Mouse (Mus musculus): ENCODE results near the gene Ppox. TPM values are rescaled to one million over a fixed set of nuclear protein-coding genes. Genes with fewer than 3 reads are reported as not detected.

Gene Ppox
- polyA plus RNA-seq, 1 experiment from 2014 or later = 41.4 TPM

- no peak overlapping the region for H3K9ac ChIP-seq (ENCODE audit: low read length)
- H3K9me3 ChIP-seq (replicated peaks; ENCODE audit: control insufficient read depth, low read length) = no peaks in the 10 kb centered on the region
- no peak for DNase-seq (ENCODE audit: low spot score)
- WGBS = 78% methylated on average over 18 of the region's 18 CpGs
- no peak overlapping the region for H3K27ac ChIP-seq (ENCODE audit: low read depth, low read length)
- H3K4me3 ChIP-seq (ENCODE audit: low read depth, low read length) = no peak overlapping the region
- no peaks in the 10 kb centered on the region for H3K27me3 ChIP-seq (replicated peaks; ENCODE audit: control insufficient read depth, insufficient read depth, low read length)
- no peak overlapping the region; the same call in 1 of the 2 replicates for H3K4me2 ChIP-seq (ENCODE audit: low read length)
- H3K4me1 ChIP-seq (ENCODE audit: control insufficient read depth, insufficient read depth, low read length) = peaks cover 20% of the 10 kb centered on the region
- ATAC-seq = no peak
- peaks cover 62% of the 10 kb centered on the region for H3K36me3 ChIP-seq (ENCODE audit: control insufficient read depth, insufficient read depth, low read length)
These were observed 1.3 kb upstream of the Ppox start for GRCm38 (mm10) chr1:171282086-171282805.

DNA sequence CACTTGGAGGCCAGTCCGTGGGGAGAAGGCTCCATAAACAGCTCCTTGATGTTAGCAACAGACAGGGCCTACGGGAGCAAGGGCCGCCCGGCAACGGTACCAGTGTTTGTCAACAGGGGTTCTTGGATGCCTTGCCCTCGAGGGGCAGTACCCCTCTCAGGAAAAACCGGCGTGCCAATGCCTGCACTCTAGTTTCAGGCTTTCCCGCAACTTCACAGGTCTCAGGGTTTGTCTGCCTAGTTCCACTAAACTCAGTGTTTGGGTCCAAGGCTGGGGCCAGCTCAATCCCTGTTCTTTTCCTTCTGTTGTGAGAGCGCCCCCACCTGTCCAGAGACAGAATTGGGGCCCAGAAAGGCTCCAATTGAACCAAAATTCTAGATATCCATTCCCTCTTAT is 540 bp upstream of the Ppox start:
- Histone ChIP-seq H3K4me3 (ENCODE audit: low read depth, low read length) (peak overlapping the region; percentile 58), H3K9me3 (replicated peaks; ENCODE audit: control insufficient read depth, low read length) (no peaks in the 10 kb centered on the region), H3K4me1 (ENCODE audit: control insufficient read depth, insufficient read depth, low read length) (peaks cover 13% of the 10 kb centered on the region), H3K36me3 (ENCODE audit: control insufficient read depth, insufficient read depth, low read length) (peaks cover 67% of the 10 kb centered on the region), H3K4me2 (ENCODE audit: low read length) (peak overlapping the region; percentile 83), H3K27ac (ENCODE audit: low read depth, low read length) (peak overlapping the region; percentile 49), H3K27me3 (replicated peaks; ENCODE audit: control insufficient read depth, insufficient read depth, low read length) (no peaks in the 10 kb centered on the region), H3K9ac (ENCODE audit: low read length) (peak overlapping the region; percentile 48)
- under 1% methylated on average over 10 of the region's 10 CpGs for WGBS
- ATAC-seq = peak; percentile 42
- DNase-seq (ENCODE audit: low spot score) = peak; percentile 69

DNA sequence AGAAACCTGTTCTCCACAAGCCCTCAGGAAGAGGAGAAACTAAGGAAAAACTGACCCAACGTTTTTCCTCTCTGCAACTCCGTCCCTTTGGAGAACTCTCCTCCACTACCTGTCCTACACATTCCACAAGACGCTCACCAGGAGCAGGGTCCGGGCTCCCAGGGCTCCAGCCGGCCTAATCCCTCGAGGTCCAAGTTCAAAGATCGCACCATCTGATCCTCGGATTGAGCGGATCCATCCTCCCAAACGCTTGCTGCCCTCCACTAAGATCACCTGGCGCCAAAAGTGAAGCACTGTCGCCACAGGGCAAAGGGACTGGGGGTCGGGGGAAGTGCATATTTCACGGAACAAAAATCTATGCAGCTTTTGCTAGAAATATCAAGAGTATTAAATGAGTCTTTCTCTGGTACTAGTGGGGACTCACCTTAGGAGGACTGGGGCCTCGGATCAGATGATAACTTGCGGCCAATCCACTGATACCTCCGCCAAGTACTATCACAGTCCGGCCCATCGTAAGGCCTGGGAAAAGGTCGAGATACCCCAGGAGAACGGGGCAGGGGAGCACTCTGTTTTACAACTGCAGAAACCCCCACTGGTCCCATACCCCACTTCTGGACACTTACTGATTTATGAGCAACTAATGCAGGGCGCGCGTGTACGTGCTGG is 603 bp downstream of the Ppox start:
- peak overlapping the region; percentile 73 for H3K9ac ChIP-seq (ENCODE audit: low read length)
- 1% methylated on average over 25 of the region's 25 CpGs for WGBS
- DNase-seq (ENCODE audit: low spot score) (no peak), ATAC-seq (no peak)
- peak overlapping the region; percentile 83 for H3K4me2 ChIP-seq (ENCODE audit: low read length)
- H3K9me3 ChIP-seq (replicated peaks; ENCODE audit: control insufficient read depth, low read length) = no peaks in the 10 kb centered on the region
- no peak overlapping the region for H3K27ac ChIP-seq (ENCODE audit: low read depth, low read length)
- H3K4me1 ChIP-seq (ENCODE audit: control insufficient read depth, insufficient read depth, low read length) = peaks cover 11% of the 10 kb centered on the region
- H3K27me3 ChIP-seq (replicated peaks; ENCODE audit: control insufficient read depth, insufficient read depth, low read length) = no peaks in the 10 kb centered on the region
- peaks cover 67% of the 10 kb centered on the region for H3K36me3 ChIP-seq (ENCODE audit: control insufficient read depth, insufficient read depth, low read length)
- H3K4me3 ChIP-seq (ENCODE audit: low read depth, low read length) = peak overlapping the region; percentile 58

DNA sequence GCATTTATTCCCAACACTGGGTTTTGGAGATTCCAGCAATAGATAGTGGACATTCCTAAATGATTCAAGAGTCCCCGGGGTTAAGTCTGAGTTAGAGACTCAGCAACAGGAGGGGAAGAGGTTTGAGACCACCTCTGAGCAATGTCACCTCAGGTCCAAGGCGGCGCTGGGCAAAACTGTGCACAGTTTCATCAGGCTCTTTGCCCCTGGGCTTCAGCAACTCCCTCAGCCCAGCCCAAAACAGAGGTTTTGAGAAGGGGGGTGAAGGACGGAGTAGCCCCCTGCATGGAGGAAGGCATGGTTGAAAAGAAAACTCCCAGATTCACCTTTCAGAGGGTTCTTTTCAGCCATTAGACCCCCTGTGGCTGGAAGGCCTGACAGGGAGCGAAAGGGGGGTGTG is 1.3 kb downstream of the Ppox start:
- Histone ChIP-seq H3K9me3 (replicated peaks; ENCODE audit: control insufficient read depth, low read length) (no peaks in the 10 kb centered on the region), H3K9ac (ENCODE audit: low read length) (peak overlapping the region; percentile 73; the same call in 1 of the 2 replicates), H3K4me3 (ENCODE audit: low read depth, low read length) (peak overlapping the region; percentile 58), H3K36me3 (ENCODE audit: control insufficient read depth, insufficient read depth, low read length) (peaks cover 67% of the 10 kb centered on the region), H3K27ac (ENCODE audit: low read depth, low read length) (no peak overlapping the region), H3K27me3 (replicated peaks; ENCODE audit: control insufficient read depth, insufficient read depth, low read length) (no peaks in the 10 kb centered on the region), H3K4me1 (ENCODE audit: control insufficient read depth, insufficient read depth, low read length) (peaks cover 11% of the 10 kb centered on the region), H3K4me2 (ENCODE audit: low read length) (peak overlapping the region; percentile 83)
- WGBS = 55% methylated on average over 5 of the region's 5 CpGs
- ATAC-seq (no peak), DNase-seq (ENCODE audit: low spot score) (no peak)

- ATAC-seq = no peak
- WGBS = 89% methylated on average over 14 of the region's 14 CpGs
- no peak overlapping the region for H3K4me2 ChIP-seq (ENCODE audit: low read length)
- H3K4me1 ChIP-seq (ENCODE audit: control insufficient read depth, insufficient read depth, low read length) = peaks cover 11% of the 10 kb centered on the region
- H3K36me3 ChIP-seq (ENCODE audit: control insufficient read depth, insufficient read depth, low read length) = peaks cover 67% of the 10 kb centered on the region
- no peaks in the 10 kb centered on the region for H3K9me3 ChIP-seq (replicated peaks; ENCODE audit: control insufficient read depth, low read length)
- H3K27ac ChIP-seq (ENCODE audit: low read depth, low read length) = no peak overlapping the region
- DNase-seq (ENCODE audit: low spot score) = no peak
- no peaks in the 10 kb centered on the region for H3K27me3 ChIP-seq (replicated peaks; ENCODE audit: control insufficient read depth, insufficient read depth, low read length)
- no peak overlapping the region for H3K9ac ChIP-seq (ENCODE audit: low read length)
- no peak overlapping the region for H3K4me3 ChIP-seq (ENCODE audit: low read depth, low read length)
These were observed 1.8 kb downstream of the Ppox start for GRCm38 (mm10) chr1:171279012-171279705.

- Histone ChIP-seq H3K4me3 (ENCODE audit: low read depth, low read length) (no peak overlapping the region), H3K4me1 (ENCODE audit: control insufficient read depth, insufficient read depth, low read length) (peaks cover 11% of the 10 kb centered on the region), H3K9ac (ENCODE audit: low read length) (no peak overlapping the region), H3K27ac (ENCODE audit: low read depth, low read length) (no peak overlapping the region), H3K4me2 (ENCODE audit: low read length) (no peak overlapping the region), H3K27me3 (replicated peaks; ENCODE audit: control insufficient read depth, insufficient read depth, low read length) (no peaks in the 10 kb centered on the region), H3K36me3 (ENCODE audit: control insufficient read depth, insufficient read depth, low read length) (peaks cover 67% of the 10 kb centered on the region), H3K9me3 (replicated peaks; ENCODE audit: control insufficient read depth, low read length) (no peaks in the 10 kb centered on the region)
- 92% methylated on average over 8 of the region's 8 CpGs for WGBS
- DNase-seq (ENCODE audit: low spot score) (no peak), ATAC-seq (no peak)
These were observed 2.5 kb downstream of the Ppox start for GRCm38 (mm10) chr1:171278436-171278835.

DNA sequence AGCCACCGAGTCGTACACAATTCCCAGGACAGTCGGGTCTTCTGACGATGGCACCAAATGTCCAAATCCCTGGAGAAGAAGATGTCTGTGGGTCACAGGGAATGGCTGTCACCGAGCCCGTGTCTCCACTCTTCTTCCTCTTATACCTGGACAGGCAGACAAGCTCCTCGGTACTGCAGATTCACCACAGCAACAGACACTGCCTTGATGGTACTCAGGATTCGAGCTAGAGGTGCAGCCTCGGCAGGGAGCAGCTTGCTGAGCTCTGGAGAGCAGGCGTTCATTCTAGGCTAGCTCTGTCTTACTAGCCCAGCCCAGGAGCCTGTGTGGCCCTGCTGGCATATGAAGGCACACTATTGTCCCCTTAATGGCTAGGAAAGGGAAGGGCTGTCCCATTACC is 3.2 kb downstream of the Ppox start:
- no peaks in the 10 kb centered on the region for H3K9me3 ChIP-seq (replicated peaks; ENCODE audit: control insufficient read depth, low read length)
- no peaks in the 10 kb centered on the region for H3K27me3 ChIP-seq (replicated peaks; ENCODE audit: control insufficient read depth, insufficient read depth, low read length)
- 86% methylated on average over 10 of the region's 10 CpGs for WGBS
- no peak overlapping the region for H3K9ac ChIP-seq (ENCODE audit: low read length)
- no peak overlapping the region for H3K4me2 ChIP-seq (ENCODE audit: low read length)
- H3K4me3 ChIP-seq (ENCODE audit: low read depth, low read length) = no peak overlapping the region
- DNase-seq (ENCODE audit: low spot score) (no peak), ATAC-seq (no peak)
- peaks cover 69% of the 10 kb centered on the region for H3K36me3 ChIP-seq (ENCODE audit: control insufficient read depth, insufficient read depth, low read length)
- no peak overlapping the region for H3K27ac ChIP-seq (ENCODE audit: low read depth, low read length)
- H3K4me1 ChIP-seq (ENCODE audit: control insufficient read depth, insufficient read depth, low read length) = peaks cover 11% of the 10 kb centered on the region

DNA sequence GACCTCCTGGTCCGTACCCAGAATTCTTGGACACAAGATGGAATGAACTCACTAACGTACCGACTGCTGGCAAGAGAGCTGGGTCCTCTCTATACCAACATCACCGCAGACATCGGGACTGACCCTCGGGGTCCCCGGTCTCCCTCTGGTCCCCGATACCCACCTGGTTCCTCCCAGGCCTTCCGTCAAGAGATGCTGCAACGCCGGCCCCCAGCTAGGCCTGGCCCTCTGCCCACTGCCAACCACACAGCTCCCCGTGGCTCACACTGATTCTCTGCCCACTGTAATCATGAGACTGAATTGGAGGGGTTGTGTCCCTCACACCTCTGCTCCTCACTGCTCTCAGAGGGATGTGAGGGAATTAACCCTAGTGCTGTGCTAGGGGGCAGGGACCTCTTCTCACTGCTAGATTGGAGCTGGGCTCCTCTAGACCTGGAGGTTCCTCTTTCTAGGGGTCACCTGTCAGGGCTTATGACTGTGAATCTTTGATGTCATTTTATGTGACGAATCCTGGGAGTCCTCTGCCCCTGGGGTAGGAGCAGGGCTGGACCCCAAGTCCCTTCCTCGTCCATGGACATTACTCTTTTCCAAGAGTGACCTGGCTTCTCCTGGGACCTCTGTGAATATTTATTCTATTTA is 4.8 kb downstream of the Ppox start:
- no peaks in the 10 kb centered on the region for H3K9me3 ChIP-seq (replicated peaks; ENCODE audit: control insufficient read depth, low read length)
- H3K27ac ChIP-seq (ENCODE audit: low read depth, low read length) = no peak overlapping the region
- 92% methylated on average over 14 of the region's 14 CpGs for WGBS
- H3K27me3 ChIP-seq (replicated peaks; ENCODE audit: control insufficient read depth, insufficient read depth, low read length) = no peaks in the 10 kb centered on the region
- peaks cover 12% of the 10 kb centered on the region for H3K4me1 ChIP-seq (ENCODE audit: control insufficient read depth, insufficient read depth, low read length)
- H3K4me3 ChIP-seq (ENCODE audit: low read depth, low read length) = no peak overlapping the region
- no peak overlapping the region for H3K4me2 ChIP-seq (ENCODE audit: low read length)
- no peak overlapping the region for H3K9ac ChIP-seq (ENCODE audit: low read length)
- no peak for DNase-seq (ENCODE audit: low spot score)
- no peak for ATAC-seq
- peaks cover 70% of the 10 kb centered on the region for H3K36me3 ChIP-seq (ENCODE audit: control insufficient read depth, insufficient read depth, low read length)
